Mouse (Mus musculus): ENCODE data around the gene Fbxo3.

DNA sequence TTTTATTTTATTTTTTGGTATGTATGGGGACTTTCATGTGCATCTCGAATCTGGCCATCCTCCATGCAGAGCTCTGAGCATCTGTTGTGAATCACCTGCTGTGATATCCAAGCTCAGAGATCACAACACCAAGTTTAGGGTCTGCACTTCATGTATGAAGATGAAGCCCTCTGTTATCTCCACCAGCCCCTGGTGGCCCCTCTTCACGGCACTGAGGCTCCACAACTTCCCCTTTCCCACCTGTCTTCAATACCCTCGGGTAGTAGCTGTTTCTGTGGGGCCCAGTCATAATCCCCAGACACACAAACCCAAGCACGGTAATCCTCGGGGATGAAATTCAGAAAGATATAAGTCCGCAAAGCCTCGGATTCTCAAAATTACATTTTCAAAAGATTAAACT, 4.4 kb upstream of the Fbxo3 start:
- TF ChIP-seq CHD2 (IDR thresholded peaks at IDR 0.05; ENCODE audit: low read depth, low read length) (no peak), ZC3H11A (IDR thresholded peaks at IDR 0.05; ENCODE audit: borderline replicate concordance, low read depth, low read length) (no peak)

All from ES-E14 (cell line).